Mouse (Mus musculus): ENCODE data around the gene Cacna1g.

DNA sequence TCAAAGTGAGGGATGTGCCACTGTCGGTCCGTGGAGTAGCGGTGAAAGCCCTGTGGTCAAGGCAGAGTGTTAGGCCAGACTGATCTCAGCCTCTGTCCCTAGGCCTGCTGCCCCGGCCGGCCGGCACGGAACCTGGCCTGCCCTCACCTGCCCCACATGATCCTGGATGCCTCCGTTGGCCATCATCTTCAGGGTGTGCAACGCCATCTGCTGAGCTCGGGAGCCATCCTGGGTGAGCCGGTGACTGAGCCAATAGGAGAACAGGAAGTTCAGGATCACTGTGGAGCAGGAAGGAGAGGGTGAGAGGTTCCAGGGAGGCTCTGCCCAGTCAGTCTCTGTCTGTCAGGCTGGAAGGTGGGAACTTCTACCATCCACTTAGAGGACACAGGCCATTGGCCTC lies 9.4 kb upstream of the Cacna1g start:
- TF ChIP-seq POLR2A (IDR thresholded peaks at IDR 0.05; ENCODE audit: low read depth, low read length) = no peak
- peak; percentile 4; the same call in 1 of the 2 replicates for TF ChIP-seq CTCF (IDR thresholded peaks at IDR 0.05; ENCODE audit: borderline replicate concordance, insufficient read depth, low read length)

Data from embryonic fibroblast, embryonic 13.5 days (primary cell).